Mouse (Mus musculus) neural tube, embryonic 11.5 days (tissue): Measurements from ENCODE around the gene Trim42. TPM values are rescaled to one million over a fixed set of nuclear protein-coding genes. Genes with fewer than 3 reads are reported as not detected.

Experiments
- ATAC-seq: fragments of 200-750 bp; cut with Nextera tagmentation; 2 replicates; pipeline ENCODE4 v1.8.0; 2017; ENCODE audit warnings: moderate number of reproducible peaks, mild to moderate bottlenecking, moderate TSS enrichment, moderate library complexity; ENCODE audit not compliant: insufficient read depth, low FRiP score, low TSS enrichment
- DNase-seq: peaks from one replicate; pipeline ENCODE4 v3.0.0-alpha.2; 2015; ENCODE audit warnings: low spot score
- H3K27ac ChIP-seq: fragments of 300-500 bp; sonication (generic); 2 replicates; pipeline ENCODE4 v1.5.1; 2014; ENCODE audit warnings: low read depth, mild to moderate bottlenecking, low read length
- H3K27me3 ChIP-seq: fragments of 300-500 bp; sonication (generic); 2 replicates; pipeline ENCODE4 v1.6.1; 2014; ENCODE audit warnings: mild to moderate bottlenecking, low read length, mixed read lengths; ENCODE audit not compliant: control insufficient read depth, insufficient read depth
- H3K36me3 ChIP-seq: fragments of 300-500 bp; sonication (generic); 2 replicates; pipeline ENCODE4 v1.6.1; 2014; ENCODE audit warnings: mild to moderate bottlenecking, low read length, moderate library complexity, mixed read lengths; ENCODE audit not compliant: control insufficient read depth, insufficient read depth
- H3K4me1 ChIP-seq: fragments of 300-500 bp; sonication (generic); 2 replicates; pipeline ENCODE4 v1.6.1; 2014; ENCODE audit warnings: low read length, mixed read lengths; ENCODE audit not compliant: control insufficient read depth, insufficient read depth
- H3K4me2 ChIP-seq: fragments of 300-500 bp; sonication (generic); 2 replicates; pipeline ENCODE4 v1.6.1; 2014; ENCODE audit warnings: low read depth, mild to moderate bottlenecking, moderate library complexity
- H3K4me3 ChIP-seq: fragments of 300-500 bp; sonication (generic); 2 replicates; pipeline ENCODE4 v1.5.1; 2014; ENCODE audit warnings: low read depth, low read length
- H3K9ac ChIP-seq: fragments of 300-500 bp; sonication (generic); 2 replicates; pipeline ENCODE4 v1.6.1; 2014; ENCODE audit warnings: mild to moderate bottlenecking, low read length
- H3K9me3 ChIP-seq: fragments of 300-500 bp; sonication (generic); 2 replicates; pipeline ENCODE4 v1.6.1; 2016; ENCODE audit warnings: low read length; ENCODE audit not compliant: control insufficient read depth
- WGBS: fragments of 180-500 bp; shearing (Covaris S2); extraction: QIAGEN DNeasy Blood & Tissue Kit; methylation state at CpG from one replicate; pipeline ENCODE4 v1.1.7; 2014; 5-methylcytosine and 5-hydroxymethylcytosine counted together
- polyA plus RNA-seq: library from polyadenylated mRNA; unstranded; fragments of >200 nt; fragmentation: Nextera tagmentation; extraction: Ambion mirVana; gene quantifications from 2 replicates; pipeline ENCODE4 v1.2.1, GENCODE M21; 2014

Gene Trim42
- not detected in 2 replicates for polyA plus RNA-seq

DNA sequence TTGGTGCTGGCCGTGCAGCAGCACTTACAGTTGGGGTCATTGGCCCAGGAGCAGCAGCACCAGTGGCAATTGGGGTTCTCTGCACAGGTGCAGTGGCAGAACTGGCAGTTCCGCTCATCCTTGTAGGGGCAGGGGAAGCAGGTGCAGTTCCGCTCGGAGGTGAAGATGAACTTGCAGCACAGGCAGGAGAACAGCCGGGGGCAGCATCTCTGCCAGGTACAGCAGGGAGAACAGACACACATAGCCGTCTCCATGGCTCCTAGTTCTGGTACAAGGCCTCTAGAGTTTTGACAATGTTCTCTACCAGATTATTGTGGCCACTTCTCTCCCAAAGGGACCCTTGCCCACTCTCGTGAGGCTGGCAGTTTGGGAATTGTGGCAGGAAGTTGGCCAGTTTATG is at the start of gene Trim42:
TSS of gene Trim42 (minus strand) at position 368 of the 400 bp plus-strand sequence.
- no peaks in the 10 kb centered on the region for H3K9me3 ChIP-seq
- 87% methylated on average over 7 of the region's 7 CpGs for WGBS
- H3K27ac ChIP-seq, result no peak within 1 kb of the TSS
- H3K27me3 ChIP-seq, result no peaks in the 10 kb centered on the region
- H3K4me2 ChIP-seq, result no peak within 1 kb of the TSS
- no peak for ATAC-seq
- no peaks in the 10 kb centered on the region for H3K36me3 ChIP-seq
- no peaks in the 10 kb centered on the region for H3K4me1 ChIP-seq
- DNase-seq, result no peak
- no peak within 1 kb of the TSS for H3K4me3 ChIP-seq
- no peak within 1 kb of the TSS for H3K9ac ChIP-seq

DNA sequence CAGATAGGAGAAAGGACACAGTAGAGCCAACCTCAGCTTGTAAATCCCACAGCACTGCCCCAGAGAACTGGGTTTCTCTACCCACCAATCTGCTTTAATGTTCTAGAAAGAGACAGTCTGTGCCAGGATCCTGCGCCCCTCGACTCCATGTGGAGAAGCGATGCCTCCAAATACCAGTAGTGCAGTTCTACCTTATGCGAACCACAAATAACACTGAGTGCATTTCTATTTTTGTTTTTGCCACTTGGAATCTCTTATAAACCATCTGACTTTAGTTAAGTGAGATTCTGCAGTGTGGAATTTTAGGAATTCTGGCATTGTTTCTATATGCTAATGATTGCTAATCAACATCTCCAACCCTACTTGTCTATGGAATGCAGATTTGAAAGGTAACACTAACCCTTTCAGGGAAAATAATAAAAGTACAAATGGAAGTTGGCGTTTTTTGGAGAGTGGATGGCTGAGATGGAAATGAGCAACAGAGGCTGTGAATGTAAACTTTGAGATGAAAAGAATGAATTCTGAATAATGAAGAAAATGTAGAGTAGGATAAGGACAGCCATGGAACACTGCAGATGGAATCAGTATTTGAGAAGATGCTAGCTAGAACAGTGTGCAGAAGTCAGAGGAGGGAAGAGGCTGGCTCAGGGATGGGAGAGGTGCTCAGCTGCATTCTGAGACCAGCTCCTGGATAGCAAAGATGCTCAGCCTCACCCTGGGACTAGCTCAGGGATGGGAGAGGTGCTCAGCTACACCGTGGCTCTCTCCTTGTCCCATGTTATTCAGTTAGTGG is 45.3 kb upstream of the Trim42 start:
- Histone ChIP-seq H3K9me3 (no peaks in the 10 kb centered on the region), H3K4me3 (no peak overlapping the region), H3K27ac (no peak overlapping the region), H3K27me3 (no peaks in the 10 kb centered on the region), H3K36me3 (no peaks in the 10 kb centered on the region), H3K9ac (no peak overlapping the region), H3K4me1 (no peaks in the 10 kb centered on the region), H3K4me2 (no peak overlapping the region)
- DNase-seq (no peak), ATAC-seq (no peak)
- WGBS, result 84% methylated on average over 6 of the region's 6 CpGs

DNA sequence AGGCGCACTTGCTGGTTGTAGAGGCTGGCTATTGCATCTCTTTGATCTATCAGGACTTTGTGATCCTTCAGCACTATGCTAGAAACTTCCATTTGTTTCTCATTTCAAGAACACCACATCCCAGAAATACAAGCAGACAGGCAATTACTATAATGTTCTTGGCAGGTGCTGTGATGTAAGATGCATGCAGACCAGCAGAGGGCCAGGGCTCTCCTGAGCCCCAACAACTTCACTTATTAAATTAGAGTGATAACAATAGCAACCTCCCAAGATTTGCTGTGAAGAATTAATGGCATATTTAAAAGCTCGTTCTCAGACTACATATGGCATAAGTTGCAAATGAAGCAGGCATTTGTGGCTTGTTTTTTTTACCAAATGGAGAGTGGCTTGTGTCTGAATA is 38.4 kb upstream of the Trim42 start:
- Histone ChIP-seq H3K4me2 (no peak overlapping the region), H3K9ac (no peak overlapping the region), H3K27ac (no peak overlapping the region), H3K4me1 (no peaks in the 10 kb centered on the region), H3K4me3 (no peak overlapping the region), H3K27me3 (no peaks in the 10 kb centered on the region), H3K9me3 (no peaks in the 10 kb centered on the region), H3K36me3 (no peaks in the 10 kb centered on the region)
- DNase-seq (no peak), ATAC-seq (no peak)
- 87% methylated on average over 2 of the region's 2 CpGs for whole genome bisulfite sequencing

DNA sequence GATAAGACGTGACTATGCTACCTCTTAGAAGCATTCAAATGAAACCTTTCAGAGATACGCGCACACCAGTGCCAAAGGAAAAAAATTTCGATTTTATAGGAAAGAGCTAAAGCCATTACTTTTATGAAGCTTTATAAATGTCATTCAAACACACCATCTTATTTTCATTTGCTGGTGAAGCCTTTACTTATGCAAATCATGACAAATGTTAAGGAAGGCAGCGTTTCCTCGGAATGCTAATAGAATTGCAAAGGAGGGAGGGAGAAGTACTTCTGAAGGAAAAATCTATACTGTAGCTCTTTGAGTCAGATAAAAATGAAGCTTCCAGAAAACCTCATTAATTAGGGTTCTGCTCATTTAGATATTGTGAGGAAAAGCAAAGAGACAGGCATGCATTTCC is 13.3 kb downstream of the Trim42 start:
- WGBS, result 74% methylated on average over 6 of the region's 6 CpGs
- H3K36me3 ChIP-seq, result no peaks in the 10 kb centered on the region
- no peak for ATAC-seq
- H3K4me1 ChIP-seq, result no peaks in the 10 kb centered on the region
- no peak for DNase-seq
- no peak overlapping the region for H3K4me2 ChIP-seq
- no peaks in the 10 kb centered on the region for H3K9me3 ChIP-seq
- no peak overlapping the region for H3K9ac ChIP-seq
- no peaks in the 10 kb centered on the region for H3K27me3 ChIP-seq
- no peak overlapping the region for H3K4me3 ChIP-seq
- no peak overlapping the region for H3K27ac ChIP-seq

DNA sequence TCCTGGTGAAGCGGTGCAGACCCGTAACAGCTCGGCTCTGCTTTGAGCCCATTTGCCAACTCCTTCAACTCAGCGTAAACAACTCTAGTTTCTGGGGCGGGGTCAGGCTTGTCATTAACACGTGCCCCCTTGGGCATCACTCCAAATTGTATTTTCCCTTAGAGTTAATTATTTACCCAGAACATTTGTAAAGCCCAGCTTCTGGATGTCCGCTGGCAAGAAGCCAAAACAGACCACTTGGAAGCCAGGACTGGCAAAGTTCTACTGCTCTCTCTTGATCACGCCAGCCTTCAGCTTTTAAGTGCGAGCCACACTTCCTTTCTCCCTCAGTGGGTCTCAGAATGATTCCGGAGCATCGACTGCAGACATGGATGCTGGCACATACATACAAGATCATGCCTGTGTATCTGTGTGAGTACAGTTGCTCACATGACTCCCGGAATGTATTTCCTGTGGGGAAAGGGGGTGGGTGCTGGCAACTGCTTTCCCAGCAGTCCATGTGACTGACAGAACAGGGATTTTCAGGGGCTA is 24.9 kb downstream of the Trim42 start:
- Histone ChIP-seq H3K4me2 (no peak overlapping the region), H3K27ac (no peak overlapping the region), H3K9me3 (no peaks in the 10 kb centered on the region), H3K36me3 (no peaks in the 10 kb centered on the region; the same call in 1 of the 2 replicates), H3K4me3 (no peak overlapping the region), H3K9ac (no peak overlapping the region), H3K4me1 (no peaks in the 10 kb centered on the region), H3K27me3 (no peaks in the 10 kb centered on the region)
- WGBS, result 72% methylated on average over 12 of the region's 12 CpGs
- DNase-seq, result no peak
- ATAC-seq, result no peak

DNA sequence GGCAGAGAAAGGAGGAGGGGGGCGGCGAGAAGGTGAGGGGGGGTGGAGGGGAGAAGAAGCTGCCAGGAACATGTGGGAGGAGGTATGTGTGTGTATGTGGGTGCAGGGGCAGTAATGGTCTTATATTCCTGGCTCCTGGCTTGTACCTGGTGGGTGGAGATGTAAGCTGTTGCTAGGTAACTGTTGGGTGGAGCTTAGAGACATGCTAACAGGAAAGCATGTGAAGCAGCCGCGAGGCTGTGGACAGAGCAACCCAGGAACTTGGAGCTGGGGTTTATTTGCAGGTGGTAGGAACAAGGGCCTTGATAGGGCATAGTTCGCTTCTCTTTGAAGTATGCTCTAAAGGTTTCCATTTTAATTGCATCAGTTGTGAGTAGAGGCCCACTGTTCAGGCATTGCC is 28.0 kb downstream of the Trim42 start:
- H3K4me3 ChIP-seq, result no peak overlapping the region
- WGBS, result 70% methylated on average over 5 of the region's 5 CpGs
- no peak overlapping the region for H3K27ac ChIP-seq
- ATAC-seq (no peak), DNase-seq (no peak)
- no peaks in the 10 kb centered on the region for H3K4me1 ChIP-seq
- no peaks in the 10 kb centered on the region for H3K9me3 ChIP-seq
- no peaks in the 10 kb centered on the region for H3K27me3 ChIP-seq
- H3K36me3 ChIP-seq, result no peaks in the 10 kb centered on the region; the same call in 1 of the 2 replicates
- no peak overlapping the region for H3K4me2 ChIP-seq
- no peak overlapping the region for H3K9ac ChIP-seq

DNA sequence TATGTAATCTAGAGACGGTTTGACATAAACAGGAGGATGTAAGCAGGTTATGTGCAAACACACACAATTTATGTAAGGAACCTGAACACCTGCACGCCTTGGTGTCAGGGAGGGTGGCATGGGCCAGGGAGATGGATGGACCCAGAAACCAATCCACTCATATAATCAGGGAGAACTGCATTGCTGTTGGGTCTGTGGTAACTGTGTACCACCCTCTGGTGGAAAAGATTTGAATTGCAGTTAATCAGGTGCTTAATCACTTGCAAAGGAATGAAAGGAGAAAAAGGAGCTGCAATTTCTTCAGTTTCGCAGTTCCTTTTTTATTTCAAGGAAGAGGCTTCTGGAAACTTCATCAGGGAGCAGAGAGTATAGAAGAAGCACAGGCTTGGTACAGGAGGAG is 46.9 kb downstream of the Trim42 start:
- no peaks in the 10 kb centered on the region for H3K27me3 ChIP-seq
- no peak for DNase-seq
- H3K27ac ChIP-seq, result no peak overlapping the region
- no peak for ATAC-seq
- 70% methylated on average over 3 of the region's 3 CpGs for WGBS
- H3K4me1 ChIP-seq, result no peaks in the 10 kb centered on the region
- H3K9me3 ChIP-seq, result no peaks in the 10 kb centered on the region
- no peaks in the 10 kb centered on the region for H3K36me3 ChIP-seq
- H3K4me2 ChIP-seq, result no peak overlapping the region
- no peak overlapping the region for H3K4me3 ChIP-seq
- no peak overlapping the region for H3K9ac ChIP-seq

DNA sequence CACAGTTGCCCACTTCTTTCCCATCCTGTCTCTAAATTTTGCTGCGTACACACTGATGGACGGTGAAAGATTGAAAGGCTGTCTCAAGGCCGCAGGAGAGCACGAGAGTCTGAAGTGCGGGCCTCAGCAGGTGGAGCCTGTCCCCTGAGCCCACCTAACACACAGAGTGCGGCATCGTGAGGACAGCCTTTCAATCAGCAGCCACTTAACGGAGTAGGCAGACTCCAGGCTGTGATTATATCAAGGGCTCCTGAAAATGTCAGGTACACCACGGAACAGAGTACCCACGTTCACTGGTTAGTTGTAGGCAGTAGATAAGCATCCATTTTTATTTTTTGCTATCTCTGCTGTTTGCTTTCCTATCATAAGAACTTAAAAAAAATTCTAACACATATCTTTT is 47.6 kb downstream of the Trim42 start:
- no peak overlapping the region for H3K27ac ChIP-seq
- DNase-seq, result no peak
- WGBS, result 79% methylated on average over 10 of the region's 10 CpGs
- no peak overlapping the region for H3K4me2 ChIP-seq
- no peak for ATAC-seq
- H3K27me3 ChIP-seq, result no peaks in the 10 kb centered on the region
- no peaks in the 10 kb centered on the region for H3K36me3 ChIP-seq
- no peaks in the 10 kb centered on the region for H3K9me3 ChIP-seq
- no peaks in the 10 kb centered on the region for H3K4me1 ChIP-seq
- no peak overlapping the region for H3K9ac ChIP-seq
- H3K4me3 ChIP-seq, result no peak overlapping the region

DNA sequence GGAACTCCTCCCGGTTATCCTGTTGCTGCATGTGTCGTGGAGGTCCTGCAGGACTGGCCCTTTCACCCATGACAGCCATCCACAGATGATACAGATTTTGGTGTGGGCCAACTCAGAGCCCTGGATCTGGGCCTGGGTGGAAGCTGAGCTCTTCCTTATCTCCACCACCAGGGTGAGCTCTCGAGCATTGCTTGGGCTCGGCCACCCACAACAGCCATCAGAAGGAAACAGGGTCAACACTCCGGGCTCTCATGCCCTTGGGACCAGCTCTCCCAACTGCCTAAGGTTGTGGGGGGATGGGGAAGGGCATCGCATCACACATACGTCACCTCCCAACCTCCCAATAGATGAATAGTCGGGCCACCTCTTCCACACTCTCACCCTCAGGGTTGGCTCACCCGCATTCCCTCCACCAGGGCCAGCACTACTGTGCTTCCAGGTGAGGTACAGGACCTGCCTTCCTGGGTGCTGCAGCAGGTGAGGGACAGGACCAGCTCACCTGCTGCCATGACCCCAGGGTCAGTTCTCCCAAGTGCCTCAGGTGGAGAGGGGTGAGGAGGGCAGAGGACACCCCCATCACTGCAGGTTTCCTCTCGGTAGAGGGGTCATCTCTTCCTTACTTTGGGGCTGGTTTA is 54.2 kb downstream of the Trim42 start:
- Histone ChIP-seq H3K36me3 (no peaks in the 10 kb centered on the region), H3K9ac (no peak overlapping the region), H3K27me3 (no peaks in the 10 kb centered on the region), H3K9me3 (no peaks in the 10 kb centered on the region), H3K27ac (no peak overlapping the region), H3K4me3 (no peak overlapping the region), H3K4me1 (no peaks in the 10 kb centered on the region), H3K4me2 (no peak overlapping the region)
- 75% methylated on average over 10 of the region's 10 CpGs for WGBS
- DNase-seq (no peak), ATAC-seq (no peak)
